Mouse (Mus musculus) cerebellum, adult 2 months (tissue): ENCODE data around the gene Epas1. TPM values are rescaled to one million over a fixed set of nuclear protein-coding genes. Genes with fewer than 3 reads are reported as not detected.

Experiments
- DNase-seq, 2 experiments: peaks; one replicate each; pipeline ENCODE4 v3.0.0; 2021
- H3K27ac ChIP-seq: fragments of 200-500 bp; 2 replicates; pipeline ENCODE4 v1.5.1; 2012; ENCODE audit warnings: low read length, control low read depth, inconsistent platforms; ENCODE audit not compliant: insufficient read depth
- H3K27me3 ChIP-seq: fragments of 200-500 bp; 2 replicates; pipeline ENCODE4 v1.6.1; 2012; ENCODE audit warnings: inconsistent platforms, mild to moderate bottlenecking, low read length, moderate library complexity; ENCODE audit not compliant: control insufficient read depth, insufficient read depth
- H3K4me1 ChIP-seq: fragments of 200-500 bp; 2 replicates; pipeline ENCODE4 v1.6.1; 2011; ENCODE audit warnings: low read length; ENCODE audit not compliant: control insufficient read depth, insufficient read depth
- H3K4me3 ChIP-seq: fragments of 200-500 bp; replicated peaks from 2 replicates; pipeline ENCODE3; 2011; ENCODE audit warnings: mild to moderate bottlenecking, low read depth, low read length, control low read depth; ENCODE audit not compliant: insufficient read depth
- CTCF ChIP-seq: fragments of 200-500 bp; IDR thresholded peaks from 2 replicates; pipeline ENCODE4 v1.5.1; 2011; ENCODE audit warnings: low read depth, mild to moderate bottlenecking, control low read depth, low read length, moderate library complexity, borderline replicate concordance; ENCODE audit not compliant: insufficient read depth
- POLR2A ChIP-seq: fragments of 200-500 bp; IDR thresholded peaks from 2 replicates; pipeline ENCODE4 v1.6.1; 2011; ENCODE audit warnings: low read length, control low read depth, borderline replicate concordance; ENCODE audit not compliant: insufficient read depth
- WGBS: fragments of 180-500 bp; shearing (Covaris S2); methylation state at CpG from one replicate; pipeline ENCODE4 v1.1.7; 2018; 5-methylcytosine and 5-hydroxymethylcytosine counted together
- polyA plus RNA-seq: library from polyadenylated mRNA; depleted of rRNA; stranded (reverse); fragments of >200 nt; gene quantifications from 2 replicates; pipeline ENCODE4 v1.2.3, GENCODE M21; 2012

The Epas1 gene
- polyA plus RNA-seq, 1 experiment, result 71.1 TPM

DNA sequence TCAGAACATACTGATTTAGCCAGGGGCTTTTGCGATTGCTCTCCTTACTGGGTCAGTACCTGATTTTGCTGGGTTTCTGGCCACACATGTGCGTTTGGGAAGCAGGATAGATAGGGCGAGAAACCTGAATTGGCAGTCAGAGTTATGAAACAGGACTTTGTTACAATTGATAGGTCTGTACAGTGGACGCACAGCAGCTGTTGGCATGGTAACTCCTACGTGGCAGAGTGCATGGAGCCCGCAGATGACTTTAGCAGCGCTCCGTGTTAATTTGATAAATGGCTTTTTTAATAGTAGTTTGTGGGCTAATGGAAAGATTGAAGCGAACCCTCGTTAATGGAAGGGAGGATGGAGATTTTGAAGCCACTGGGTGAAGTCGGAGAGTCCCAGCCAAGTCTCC lies 18.5 kb downstream of the Epas1 start:
- 62% methylated on average over 11 of the region's 11 CpGs for WGBS
- TF ChIP-seq POLR2A (no peak), CTCF (no peak)
- Histone ChIP-seq H3K4me1 (no peaks in the 10 kb centered on the region), H3K4me3 (no peak overlapping the region), H3K27me3 (no peaks in the 10 kb centered on the region), H3K27ac (no peak overlapping the region)
- DNase-seq, result no peak

DNA sequence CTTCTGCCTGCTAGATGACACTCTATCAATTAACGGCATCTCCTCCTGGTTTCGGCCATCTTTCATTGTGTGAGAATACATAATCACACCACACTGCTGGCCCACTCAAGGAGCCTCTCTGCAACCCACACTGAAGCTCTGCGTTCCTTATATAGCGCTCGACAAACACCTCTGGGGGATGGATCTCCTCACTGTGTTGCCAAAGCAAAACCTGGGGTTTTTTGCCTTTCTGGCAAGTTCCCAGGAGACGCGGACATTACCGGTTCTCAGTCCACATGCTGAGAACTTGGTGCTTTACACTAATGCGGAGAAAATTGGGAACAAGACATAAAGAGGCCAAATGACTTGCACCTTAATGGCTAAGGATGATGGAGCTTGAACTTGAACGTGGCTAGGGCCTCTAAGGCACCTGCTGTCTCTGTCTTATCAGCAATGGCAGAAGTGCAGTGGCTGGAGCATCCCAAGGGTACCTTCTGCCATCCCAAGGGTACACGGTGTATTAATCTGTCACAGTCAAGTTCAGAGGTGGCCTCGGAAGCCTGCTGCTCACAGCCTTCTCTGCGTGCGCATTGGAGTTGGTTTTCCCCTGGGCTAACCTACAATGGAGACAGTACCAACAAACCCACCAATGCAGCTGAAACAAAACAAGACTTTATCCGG lies 19.6 kb downstream of the Epas1 start:
- no peak overlapping the region for H3K27ac ChIP-seq
- H3K4me3 ChIP-seq, result no peak overlapping the region
- TF ChIP-seq CTCF (no peak), POLR2A (no peak)
- no peak for DNase-seq
- H3K27me3 ChIP-seq, result no peaks in the 10 kb centered on the region
- H3K4me1 ChIP-seq, result no peaks in the 10 kb centered on the region
- WGBS, result 85% methylated on average over 15 of the region's 15 CpGs

DNA sequence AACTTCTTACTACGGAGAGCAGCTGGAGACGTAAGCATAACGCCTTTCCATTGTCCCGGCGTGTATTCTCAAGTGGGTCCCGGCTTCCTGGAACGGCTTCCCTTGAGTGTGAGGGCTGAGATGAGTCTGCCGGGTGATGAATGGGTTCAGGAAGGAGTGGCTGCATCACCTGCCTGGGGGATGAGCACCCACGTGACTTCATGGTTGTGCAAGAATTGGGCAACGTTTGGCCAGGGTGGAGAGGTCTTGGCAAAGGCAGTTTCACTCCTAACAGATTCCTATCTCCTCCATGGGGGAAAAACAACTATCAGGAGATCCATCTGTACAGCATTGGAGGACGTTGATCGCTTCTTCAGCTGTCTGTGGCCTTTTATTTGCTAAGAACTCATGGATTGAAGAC lies 23.0 kb downstream of the Epas1 start:
- Histone ChIP-seq H3K27me3 (no peaks in the 10 kb centered on the region; the same call in 1 of the 2 replicates), H3K27ac (no peak overlapping the region), H3K4me1 (peaks cover 9% of the 10 kb centered on the region; the same call in 1 of the 2 replicates), H3K4me3 (no peak overlapping the region)
- no peak for TF ChIP-seq POLR2A
- no peak for TF ChIP-seq CTCF
- no peak for DNase-seq
- WGBS, result 88% methylated on average over 12 of the region's 12 CpGs

DNA sequence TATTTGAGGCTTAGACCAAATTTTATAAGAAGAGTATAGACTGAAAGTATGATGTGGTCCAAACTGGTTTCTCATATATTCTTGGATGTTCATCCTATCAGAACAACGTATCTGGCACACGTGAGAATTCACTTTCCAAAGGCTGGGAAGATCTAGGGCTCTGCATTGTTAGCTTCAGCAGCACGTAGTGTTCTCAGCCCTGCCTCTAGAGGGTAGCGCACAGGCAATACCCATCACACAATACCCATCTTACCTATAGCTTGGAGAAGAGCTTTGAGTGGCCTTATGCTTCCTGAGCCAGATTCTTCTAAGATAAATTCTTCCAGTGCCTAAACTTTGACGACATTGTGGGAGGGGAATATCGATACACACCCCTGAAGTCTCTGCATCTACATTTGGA lies 24.6 kb downstream of the Epas1 start:
- 95% methylated on average over 6 of the region's 6 CpGs for WGBS
- Histone ChIP-seq H3K4me3 (no peak overlapping the region), H3K27me3 (no peaks in the 10 kb centered on the region; the same call in 1 of the 2 replicates), H3K4me1 (peaks cover 14% of the 10 kb centered on the region), H3K27ac (no peak overlapping the region)
- DNase-seq, result no peak
- no peak for TF ChIP-seq POLR2A
- TF ChIP-seq CTCF, result no peak

DNA sequence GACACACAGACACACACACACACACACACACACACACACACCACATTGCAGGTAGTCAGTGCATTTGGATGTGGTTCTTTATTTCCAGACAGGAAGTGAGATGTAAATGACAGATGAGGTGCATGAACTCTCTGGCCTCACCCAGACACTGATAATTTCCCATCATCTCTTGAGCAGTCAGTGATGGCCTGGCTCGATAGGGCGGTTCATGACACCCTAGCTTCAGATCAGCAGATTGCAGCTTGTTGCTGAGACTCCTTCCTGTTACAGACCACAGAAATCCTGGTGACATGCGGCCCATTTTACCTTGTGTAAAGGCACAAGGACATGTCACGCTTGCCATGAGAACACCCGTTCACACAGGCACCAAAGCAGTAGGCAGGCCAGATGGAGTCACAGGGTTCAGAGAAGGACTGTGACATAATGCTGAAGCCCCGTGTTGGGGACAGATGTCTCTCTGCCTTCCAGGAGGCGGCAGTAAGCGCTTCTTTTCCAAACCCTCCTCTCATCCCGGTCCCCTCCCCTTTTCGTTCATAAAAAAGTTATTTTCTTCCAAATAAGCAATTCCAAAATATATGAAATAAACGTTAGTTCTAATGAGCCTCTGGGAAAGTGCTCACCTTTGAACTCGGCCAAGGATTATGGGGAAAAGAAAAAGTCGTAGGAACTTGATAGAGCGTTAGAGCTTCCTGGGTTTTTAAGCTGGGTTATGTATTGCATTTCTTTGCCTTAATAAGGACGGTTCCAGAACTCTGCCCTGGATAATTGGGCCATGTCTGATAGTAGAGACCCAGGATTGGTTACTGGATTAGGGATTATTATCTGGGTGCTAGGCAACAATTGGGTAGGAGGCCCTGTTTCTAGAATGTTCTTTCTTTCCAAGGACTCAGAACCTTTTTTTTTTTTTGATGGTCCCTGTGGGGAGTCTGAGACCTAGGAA lies 26.0 kb downstream of the Epas1 start:
- H3K4me1 ChIP-seq, result peaks cover 14% of the 10 kb centered on the region
- DNase-seq, result no peak
- H3K4me3 ChIP-seq, result no peak overlapping the region
- no peaks in the 10 kb centered on the region; the same call in 1 of the 2 replicates for H3K27me3 ChIP-seq
- WGBS, result 77% methylated on average over 15 of the region's 15 CpGs
- TF ChIP-seq POLR2A (no peak), CTCF (no peak)
- no peak overlapping the region for H3K27ac ChIP-seq

DNA sequence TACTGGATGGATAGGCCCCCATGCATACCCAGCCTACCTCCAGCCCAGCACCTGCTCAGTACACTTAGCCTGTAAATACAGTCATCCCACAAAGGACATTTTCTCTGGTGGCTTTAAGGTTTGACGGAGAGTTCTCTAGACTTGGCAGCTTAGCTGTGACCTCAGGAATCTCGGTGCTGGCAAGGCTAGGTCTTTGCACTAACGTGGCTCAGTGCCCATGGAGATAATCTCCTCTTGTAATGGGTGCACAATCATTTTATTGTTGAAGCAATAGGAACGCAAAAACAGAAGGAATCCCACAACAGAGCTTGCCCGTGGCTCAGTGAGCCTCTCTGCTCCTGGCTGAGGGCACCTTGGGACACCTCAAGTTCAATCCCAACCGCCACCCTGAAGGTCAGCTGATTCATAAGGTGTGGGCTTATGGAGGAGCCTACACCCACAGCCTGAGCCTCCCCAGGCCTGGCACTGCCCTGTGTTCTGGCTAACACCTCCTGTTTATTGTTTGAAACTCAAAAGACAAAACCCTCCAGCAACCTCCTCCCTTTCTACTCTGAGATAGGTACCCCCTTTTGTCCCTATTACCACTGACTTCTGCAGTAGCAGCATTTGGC lies 27.3 kb downstream of the Epas1 start:
- Histone ChIP-seq H3K4me1 (peaks cover 14% of the 10 kb centered on the region), H3K4me3 (no peak overlapping the region), H3K27ac (no peak overlapping the region; the same call in 1 of the 2 replicates), H3K27me3 (no peaks in the 10 kb centered on the region; the same call in 1 of the 2 replicates)
- TF ChIP-seq CTCF (no peak), POLR2A (no peak)
- 56% methylated on average over 6 of the region's 6 CpGs for WGBS
- DNase-seq, result no peak

DNA sequence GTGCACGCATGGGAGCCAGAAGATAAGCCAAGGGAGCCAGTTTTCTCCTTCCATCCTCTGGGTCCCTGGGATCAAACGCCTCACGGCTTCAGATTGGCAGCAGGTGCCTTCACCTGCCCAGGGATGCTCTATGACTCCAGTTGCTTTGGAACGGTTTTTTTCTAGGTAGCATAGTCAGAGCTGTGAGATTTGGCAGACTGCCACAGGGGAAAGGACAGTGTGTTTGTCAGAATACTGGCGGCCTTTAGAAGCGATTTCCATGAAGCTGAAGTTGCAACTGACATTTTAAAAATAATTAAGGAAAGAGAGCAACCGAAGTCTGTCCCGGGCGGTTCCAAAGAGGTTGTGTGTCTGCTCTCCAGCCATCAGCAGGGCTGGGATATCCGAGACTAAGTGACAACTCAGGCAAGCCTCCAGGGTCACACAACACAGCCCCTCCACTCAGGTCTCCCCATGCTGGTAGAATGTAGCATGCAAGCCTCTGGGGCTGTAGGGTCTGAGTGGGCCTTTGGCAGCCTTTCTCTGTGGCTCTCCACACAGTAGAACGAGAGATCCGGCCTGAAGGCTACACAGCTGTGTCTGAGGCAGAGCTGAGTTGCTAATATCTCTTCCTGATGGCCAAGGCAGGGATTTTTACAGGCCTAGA lies 28.4 kb downstream of the Epas1 start:
- H3K27ac ChIP-seq, result no peak overlapping the region
- no peaks in the 10 kb centered on the region; the same call in 1 of the 2 replicates for H3K27me3 ChIP-seq
- TF ChIP-seq POLR2A (no peak), CTCF (no peak)
- DNase-seq, result peak; percentile 47 to 74
- peaks cover 14% of the 10 kb centered on the region for H3K4me1 ChIP-seq
- H3K4me3 ChIP-seq, result no peak overlapping the region
- 38% methylated on average over 12 of the region's 12 CpGs for WGBS
